Mouse (Mus musculus) testis, adult 2 months (tissue): ENCODE measurements around the gene Ciz1.

Experiments used
- CTCF ChIP-seq: fragments of 200-500 bp; IDR thresholded peaks from 2 replicates; pipeline ENCODE4 v1.5.1; 2012; ENCODE audit warnings: low read depth, mild to moderate bottlenecking, inconsistent platforms, low read length, moderate library complexity; ENCODE audit not compliant: control insufficient read depth, insufficient read depth, insufficient replicate concordance
- POLR2A ChIP-seq: fragments of 200-500 bp; IDR thresholded peaks from 2 replicates; pipeline ENCODE4 v1.6.1; 2012; ENCODE audit warnings: low read depth, mild to moderate bottlenecking, inconsistent platforms, low read length, moderate library complexity; ENCODE audit not compliant: control insufficient read depth

DNA sequence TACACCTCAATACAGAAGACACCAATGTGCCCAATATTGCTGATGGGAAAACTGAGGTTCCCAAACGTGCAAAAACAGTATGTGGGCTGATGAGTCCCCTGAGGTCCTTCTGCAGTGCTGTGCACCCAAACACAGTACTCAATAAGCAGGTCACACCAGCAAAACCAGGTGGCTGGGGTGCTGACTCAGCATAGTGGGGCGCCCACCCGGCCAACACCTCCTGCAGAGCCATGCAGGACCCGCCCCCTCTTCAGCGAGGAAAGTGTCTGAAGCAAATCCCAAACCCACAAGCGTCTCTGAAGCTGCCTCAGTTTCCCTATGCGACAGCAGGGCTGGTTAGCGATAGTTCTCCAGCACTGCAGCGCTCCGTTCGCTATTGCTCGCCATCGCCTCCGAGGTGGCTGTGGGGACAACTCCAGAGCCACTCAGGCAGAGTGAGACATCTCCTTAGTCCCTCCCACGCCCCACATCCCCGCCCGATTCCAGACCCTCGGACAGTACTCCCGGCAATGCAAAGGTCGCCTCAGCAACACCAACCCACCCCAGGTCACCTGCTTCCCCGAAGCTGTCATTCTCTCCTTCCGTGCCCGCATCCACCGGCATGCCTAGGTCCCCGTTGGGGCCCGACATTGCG is 29.1 kb downstream of the Ciz1 start:
- TF ChIP-seq CTCF, result no peak
- TF ChIP-seq POLR2A, result no peak
